Mouse (Mus musculus): ENCODE data around the gene Rest.
A peak's percentile ranks its signal among the peaks of the same experiment; 100 is the strongest.

Rest gene

DNA sequence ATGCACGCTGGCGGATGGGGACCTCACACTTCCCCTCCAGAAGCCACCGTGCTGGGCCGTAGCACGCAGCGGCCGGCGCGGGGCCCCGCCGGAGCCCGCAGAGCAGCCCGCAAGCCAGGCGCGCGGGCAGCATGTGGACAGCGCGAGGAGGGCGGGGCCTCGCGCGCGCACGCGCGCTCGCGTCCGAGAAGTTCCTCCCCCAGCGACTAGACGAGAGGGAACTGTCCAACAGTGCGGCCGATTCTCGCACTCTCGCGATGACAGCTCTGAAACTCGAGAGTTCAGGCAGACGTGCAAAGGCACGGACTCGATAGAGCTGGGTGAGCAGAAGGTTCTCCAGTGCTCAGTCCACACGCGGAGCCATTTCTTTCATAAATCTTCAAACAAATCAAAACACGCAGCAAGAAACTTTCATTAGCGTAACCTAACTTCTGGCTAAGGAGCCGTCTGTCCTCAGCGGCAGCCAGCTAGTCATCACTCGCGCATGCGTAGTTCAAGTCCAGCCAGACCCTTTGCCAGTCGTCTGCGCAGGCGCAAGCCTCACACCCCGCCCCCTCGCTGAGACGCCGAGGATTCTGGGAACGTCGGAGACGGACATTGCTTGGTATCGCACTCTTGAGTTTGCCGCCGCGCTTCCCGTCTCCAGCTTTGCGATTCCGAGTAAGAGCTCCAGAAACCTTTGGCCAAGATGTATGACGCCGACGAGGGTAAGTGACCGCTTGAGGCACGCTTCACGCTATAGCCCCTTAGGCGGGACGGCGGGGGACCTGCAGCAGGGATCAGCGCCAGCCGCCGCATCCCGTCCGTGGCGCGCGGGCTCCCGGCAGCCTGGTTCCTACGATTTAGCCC is 44.9 kb downstream of the Rest start, which contains the start of the genes Noa1 and Polr2b:
Noa1 (minus strand) TSS at position 161 of the 849 bp plus-strand sequence.
Polr2b (plus strand) TSS at position 224 of the 849 bp plus-strand sequence.
- DNase-seq (ENCODE audit: low spot score): peak; percentile 99

GRCm38 (mm10) chr5:77314206-77314605 is 48.9 kb downstream of the Rest start:
- no peak for DNase-seq (ENCODE audit: low spot score)

GRCm38 (mm10) chr5:77314986-77315385 is 49.7 kb downstream of the Rest start:
- no peak for DNase-seq (ENCODE audit: low spot score)

- no peak for DNase-seq (ENCODE audit: low spot score)
Observed at GRCm38 (mm10) chr5:77324936-77325335, 59.6 kb downstream of the Rest start.

GRCm38 (mm10) chr5:77330154-77330553 is 64.9 kb downstream of the Rest start:
- DNase-seq (ENCODE audit: low spot score): no peak
